Mouse (Mus musculus) hindbrain, embryonic 11.5 days (tissue): ENCODE data around the gene Ice2. TPM values are rescaled to one million over a fixed set of nuclear protein-coding genes. Genes with fewer than 3 reads are reported as not detected.

Experiments
- ATAC-seq: fragments of 200-750 bp; cut with Nextera tagmentation; 2 replicates; pipeline ENCODE4 v1.8.0; 2017; ENCODE audit warnings: mild to moderate bottlenecking, moderate TSS enrichment, moderate library complexity; ENCODE audit not compliant: low FRiP score
- DNase-seq: peaks from one replicate; pipeline ENCODE4 v3.0.0-alpha.2; 2015; ENCODE audit warnings: low spot score
- H3K27ac ChIP-seq: fragments of 300-500 bp; sonication (generic); 2 replicates; pipeline ENCODE4 v1.5.1; 2014; ENCODE audit warnings: mild to moderate bottlenecking, low read depth, low read length
- H3K27me3 ChIP-seq: fragments of 300-500 bp; sonication (generic); 2 replicates; pipeline ENCODE4 v1.6.1; 2014; ENCODE audit warnings: mild to moderate bottlenecking, low read length, moderate library complexity, mixed read lengths; ENCODE audit not compliant: control insufficient read depth, insufficient read depth
- H3K36me3 ChIP-seq: fragments of 300-500 bp; sonication (generic); 2 replicates; pipeline ENCODE4 v1.6.1; 2014; ENCODE audit warnings: mild to moderate bottlenecking, low read length, moderate library complexity, mixed read lengths; ENCODE audit not compliant: control insufficient read depth, insufficient read depth
- H3K4me1 ChIP-seq: fragments of 300-500 bp; sonication (generic); replicated peaks from 2 replicates; pipeline ENCODE4 v1.6.1; 2014; ENCODE audit warnings: low read length, mixed read lengths; ENCODE audit not compliant: control insufficient read depth, insufficient read depth
- H3K4me2 ChIP-seq: fragments of 300-500 bp; sonication (generic); replicated peaks from 2 replicates; pipeline ENCODE4 v1.6.1; 2014; ENCODE audit warnings: mild to moderate bottlenecking, low read depth, low read length
- H3K4me3 ChIP-seq: fragments of 300-500 bp; sonication (generic); 2 replicates; pipeline ENCODE4 v1.5.1; 2014; ENCODE audit warnings: low read depth, low read length
- H3K9ac ChIP-seq: fragments of 300-500 bp; sonication (generic); 2 replicates; pipeline ENCODE4 v1.6.1; 2014; ENCODE audit warnings: low read depth, low read length
- H3K9me3 ChIP-seq: fragments of 300-500 bp; sonication (generic); 2 replicates; pipeline ENCODE4 v1.6.1; 2016; ENCODE audit warnings: low read length; ENCODE audit not compliant: control insufficient read depth
- WGBS: fragments of 180-500 bp; shearing (Covaris S2); extraction: QIAGEN DNeasy Blood & Tissue Kit; methylation state at CpG from one replicate; pipeline ENCODE4 v1.1.7; 2014; 5-methylcytosine and 5-hydroxymethylcytosine counted together
- polyA plus RNA-seq: library from polyadenylated mRNA; unstranded; fragments of >200 nt; fragmentation: Nextera tagmentation; extraction: Ambion mirVana; gene quantifications from 2 replicates; pipeline ENCODE4 v1.2.1, GENCODE M21; 2014

Gene Ice2
- polyA plus RNA-seq, 1 experiment from 2014 or later = 24.1 TPM

DNA sequence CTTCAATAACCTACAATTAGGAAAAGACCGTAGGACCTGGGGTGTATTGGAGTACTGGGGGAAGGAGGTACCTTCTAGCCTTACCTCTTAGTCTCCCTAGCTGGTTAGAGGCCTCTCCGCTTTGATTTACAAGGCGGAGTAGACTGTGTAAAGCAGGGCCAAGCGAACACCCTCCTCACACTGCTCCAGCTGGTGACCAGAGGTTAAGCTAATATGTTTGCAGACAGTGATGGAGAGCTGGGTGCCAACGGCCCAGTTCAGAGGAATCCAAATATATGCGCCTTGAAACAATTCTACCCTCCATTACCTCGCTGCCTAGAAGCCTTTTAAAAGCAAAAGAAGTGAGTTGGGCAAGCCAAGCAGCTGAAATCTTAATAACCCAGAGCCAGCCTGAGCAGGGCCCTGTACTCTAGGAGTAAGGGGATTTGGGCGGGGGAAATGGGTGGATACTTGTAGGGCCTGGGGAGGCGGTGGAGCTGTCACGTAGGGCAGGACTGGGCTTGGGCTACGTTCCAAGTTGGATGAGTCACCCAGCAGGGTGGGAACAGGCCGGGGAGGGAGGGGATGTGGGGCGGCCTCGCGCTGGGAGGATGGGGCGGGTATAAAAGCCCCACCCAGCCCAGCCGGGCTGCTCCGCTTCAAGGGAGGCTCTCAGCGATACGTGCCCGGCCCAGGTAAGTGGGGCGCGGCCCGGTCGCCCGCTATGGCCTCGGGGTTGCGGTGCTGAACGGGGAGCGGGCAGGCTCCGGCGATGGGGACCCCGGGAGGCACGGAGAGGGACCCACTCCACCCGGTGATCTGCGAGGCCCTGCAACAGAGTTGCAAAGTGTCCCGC, 55.6 kb downstream of the Ice2 start, which contains the start of gene Anxa2:
TSS of gene Anxa2 (plus strand) at position 555 of the 835 bp plus-strand sequence.
- no peaks in the 10 kb centered on the region for H3K36me3 ChIP-seq
- H3K27ac ChIP-seq = peak within 1 kb of the TSS; percentile 67
- WGBS = 14% methylated on average over 31 of the region's 37 CpGs
- H3K4me3 ChIP-seq = peak within 1 kb of the TSS; percentile 48
- ATAC-seq (peak; percentile 60; the same call in 1 of the 2 replicates), DNase-seq (peak; percentile 64)
- H3K4me1 ChIP-seq = peaks cover 2% of the 10 kb centered on the region; the same call in 1 of the 2 replicates
- H3K27me3 ChIP-seq = peaks cover 18% of the 10 kb centered on the region
- H3K9ac ChIP-seq = peak within 1 kb of the TSS; percentile 63
- no peaks in the 10 kb centered on the region for H3K9me3 ChIP-seq
- peak within 1 kb of the TSS; percentile 90 for H3K4me2 ChIP-seq

DNA sequence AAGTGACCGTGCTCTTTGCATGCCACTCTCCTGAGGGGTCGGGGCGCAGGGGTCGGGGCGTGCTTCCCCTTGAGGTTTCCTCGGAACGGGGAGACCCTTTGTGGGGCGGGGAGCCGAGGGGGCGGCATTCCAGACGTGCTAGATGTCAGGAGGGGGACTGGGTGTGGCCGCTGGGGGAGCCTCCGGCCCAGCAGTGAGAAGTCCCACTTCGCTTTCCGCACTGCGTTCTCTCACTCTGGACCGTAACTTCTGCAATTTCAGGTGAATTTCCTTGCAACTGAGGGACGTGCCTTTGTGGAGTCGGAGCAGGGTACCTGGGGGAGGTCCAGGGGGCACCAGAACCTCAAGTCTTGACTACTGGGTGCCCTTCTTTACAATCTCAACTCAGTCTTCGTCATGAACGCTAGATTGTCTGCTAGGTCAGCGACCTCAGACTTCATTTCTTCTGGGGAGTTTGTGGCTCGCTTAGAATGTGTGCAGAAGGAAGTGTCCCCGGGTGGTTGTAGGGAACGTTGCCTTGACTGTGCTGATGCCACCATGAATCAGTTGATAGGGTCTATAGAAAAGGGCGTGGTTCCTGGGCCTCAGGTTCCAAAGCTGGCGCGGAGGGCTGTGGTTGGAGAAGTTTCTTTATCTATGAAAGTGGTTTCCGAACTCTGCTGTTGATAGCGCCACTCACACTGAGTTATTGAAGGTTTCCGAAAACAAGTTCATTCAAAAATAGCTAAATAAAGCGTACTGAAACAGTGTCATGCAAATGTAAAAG, 56.4 kb downstream of the Ice2 start:
- H3K27me3 ChIP-seq = peaks cover 18% of the 10 kb centered on the region
- WGBS = 8% methylated on average over 32 of the region's 32 CpGs
- H3K9me3 ChIP-seq = no peaks in the 10 kb centered on the region
- DNase-seq (peak; percentile 47), ATAC-seq (peak; percentile 35; the same call in 1 of the 2 replicates)
- peaks cover 2% of the 10 kb centered on the region; the same call in 1 of the 2 replicates for H3K4me1 ChIP-seq
- H3K27ac ChIP-seq = peak overlapping the region; percentile 67
- H3K4me2 ChIP-seq = peak overlapping the region; percentile 90
- H3K9ac ChIP-seq = peak overlapping the region; percentile 63
- no peaks in the 10 kb centered on the region for H3K36me3 ChIP-seq
- peak overlapping the region; percentile 48 for H3K4me3 ChIP-seq

DNA sequence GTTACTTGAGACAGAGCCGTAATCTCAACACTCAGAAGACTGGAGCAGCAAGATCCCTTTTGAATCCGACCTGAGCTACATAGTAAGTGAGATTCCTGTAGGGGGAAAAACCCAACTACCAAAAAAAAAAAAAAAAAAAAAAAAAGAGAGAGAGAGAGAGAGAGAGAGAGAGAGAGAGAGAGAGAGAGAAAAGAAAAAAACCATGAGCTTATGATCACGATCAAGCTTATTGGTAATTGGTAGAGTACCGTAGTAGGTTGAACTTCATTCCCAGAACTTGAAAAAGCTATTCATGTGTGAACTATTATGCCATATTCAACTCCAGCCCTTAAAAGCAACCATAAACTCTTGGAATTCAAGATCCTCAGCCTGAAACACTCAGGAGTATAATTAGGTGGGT, 57.0 kb downstream of the Ice2 start:
- H3K4me1 ChIP-seq = peaks cover 2% of the 10 kb centered on the region; the same call in 1 of the 2 replicates
- DNase-seq = no peak
- H3K27ac ChIP-seq = no peak overlapping the region
- H3K27me3 ChIP-seq = peaks cover 18% of the 10 kb centered on the region
- no peak overlapping the region for H3K4me3 ChIP-seq
- WGBS = 69% methylated on average over 4 of the region's 4 CpGs
- no peak for ATAC-seq
- H3K9ac ChIP-seq = no peak overlapping the region
- peak overlapping the region; percentile 90; the same call in 1 of the 2 replicates for H3K4me2 ChIP-seq
- no peaks in the 10 kb centered on the region for H3K36me3 ChIP-seq
- no peaks in the 10 kb centered on the region for H3K9me3 ChIP-seq

DNA sequence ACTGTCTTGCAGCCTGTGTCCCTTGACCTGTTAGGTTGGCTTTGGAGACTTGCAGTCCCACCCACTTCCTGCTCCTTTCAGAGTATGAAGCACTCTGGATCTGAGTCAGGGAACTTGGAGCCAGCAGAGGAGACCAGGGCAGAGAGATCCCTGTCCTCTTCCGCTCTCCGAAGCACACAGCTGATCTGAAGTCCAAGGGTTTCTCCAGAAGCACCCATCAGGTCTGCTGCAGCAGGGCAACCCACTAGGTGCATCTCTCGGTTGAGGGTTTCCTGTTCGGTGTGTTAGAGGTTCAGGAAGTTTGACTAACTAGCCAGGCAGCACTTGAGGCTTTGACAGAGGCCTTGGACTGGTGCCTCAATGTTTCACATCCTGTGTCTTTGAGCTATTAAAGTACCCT, 57.7 kb downstream of the Ice2 start:
- no peaks in the 10 kb centered on the region for H3K36me3 ChIP-seq
- 83% methylated on average over 4 of the region's 4 CpGs for WGBS
- H3K9me3 ChIP-seq = no peaks in the 10 kb centered on the region
- ATAC-seq (no peak), DNase-seq (no peak)
- no peak overlapping the region for H3K4me2 ChIP-seq
- H3K27me3 ChIP-seq = peaks cover 18% of the 10 kb centered on the region
- no peak overlapping the region for H3K27ac ChIP-seq
- H3K9ac ChIP-seq = no peak overlapping the region
- no peak overlapping the region for H3K4me3 ChIP-seq
- peaks cover 2% of the 10 kb centered on the region; the same call in 1 of the 2 replicates for H3K4me1 ChIP-seq

DNA sequence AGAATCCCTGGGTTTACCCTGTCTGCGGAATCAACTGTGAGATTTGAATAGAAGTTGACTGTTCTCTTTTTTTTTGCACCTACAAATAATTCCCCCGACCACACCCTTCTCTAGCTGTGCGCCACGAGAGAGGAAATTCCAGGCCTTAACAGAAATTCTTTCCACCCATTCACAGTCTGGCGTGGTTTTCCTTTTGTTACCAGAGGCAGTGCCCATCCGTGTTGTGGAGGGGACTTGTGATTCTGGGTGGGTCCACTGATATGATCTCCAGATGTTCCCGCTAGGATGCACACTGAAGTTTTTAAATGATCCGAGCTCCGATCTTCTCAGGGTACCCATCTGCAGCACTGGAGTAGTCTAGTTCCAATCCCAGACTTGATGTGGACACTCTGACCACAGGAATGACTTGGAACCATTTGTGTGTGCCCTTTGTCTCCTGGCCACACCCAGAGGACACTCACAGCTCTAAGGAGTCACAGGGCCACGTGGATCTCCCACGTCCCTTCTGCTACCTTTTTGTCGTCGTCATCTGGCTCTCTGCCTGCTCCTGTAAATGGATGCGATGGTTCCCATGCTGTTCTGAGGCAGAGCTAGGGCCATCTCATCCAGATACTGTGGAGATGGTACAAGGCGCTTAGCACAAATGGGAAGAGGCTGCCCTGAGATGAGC, 58.8 kb downstream of the Ice2 start:
- WGBS = 86% methylated on average over 15 of the region's 15 CpGs
- no peak overlapping the region for H3K4me3 ChIP-seq
- H3K4me2 ChIP-seq = no peak overlapping the region
- no peaks in the 10 kb centered on the region for H3K9me3 ChIP-seq
- no peak for ATAC-seq
- H3K27me3 ChIP-seq = peaks cover 18% of the 10 kb centered on the region
- H3K4me1 ChIP-seq = peaks cover 2% of the 10 kb centered on the region; the same call in 1 of the 2 replicates
- no peak for DNase-seq
- H3K27ac ChIP-seq = no peak overlapping the region
- no peaks in the 10 kb centered on the region for H3K36me3 ChIP-seq
- H3K9ac ChIP-seq = no peak overlapping the region

DNA sequence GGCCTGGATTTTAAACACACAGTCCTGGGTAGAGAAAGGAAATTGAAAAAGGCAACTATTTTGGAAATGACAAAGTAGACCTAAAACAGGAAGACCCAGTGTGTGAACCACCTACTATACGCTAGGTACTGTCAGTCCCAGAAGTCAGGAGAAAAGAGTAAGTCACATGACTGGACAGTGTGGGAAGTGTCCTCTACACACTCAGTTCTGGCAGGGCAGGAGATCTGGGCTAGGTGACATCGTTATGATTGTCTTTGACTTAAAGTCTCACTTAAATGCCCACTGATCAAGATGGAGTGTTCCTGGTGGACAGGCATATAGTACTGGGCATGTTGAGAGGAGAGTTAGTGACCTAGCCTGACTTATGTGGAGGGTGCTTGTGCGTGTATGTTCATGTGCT, 59.4 kb downstream of the Ice2 start:
- no peak overlapping the region for H3K27ac ChIP-seq
- no peaks in the 10 kb centered on the region for H3K9me3 ChIP-seq
- H3K27me3 ChIP-seq = peaks cover 18% of the 10 kb centered on the region
- no peak overlapping the region for H3K4me2 ChIP-seq
- peaks cover 2% of the 10 kb centered on the region; the same call in 1 of the 2 replicates for H3K4me1 ChIP-seq
- no peak for DNase-seq
- H3K9ac ChIP-seq = no peak overlapping the region
- 92% methylated on average over 3 of the region's 3 CpGs for WGBS
- H3K4me3 ChIP-seq = no peak overlapping the region
- ATAC-seq = no peak
- no peaks in the 10 kb centered on the region for H3K36me3 ChIP-seq

DNA sequence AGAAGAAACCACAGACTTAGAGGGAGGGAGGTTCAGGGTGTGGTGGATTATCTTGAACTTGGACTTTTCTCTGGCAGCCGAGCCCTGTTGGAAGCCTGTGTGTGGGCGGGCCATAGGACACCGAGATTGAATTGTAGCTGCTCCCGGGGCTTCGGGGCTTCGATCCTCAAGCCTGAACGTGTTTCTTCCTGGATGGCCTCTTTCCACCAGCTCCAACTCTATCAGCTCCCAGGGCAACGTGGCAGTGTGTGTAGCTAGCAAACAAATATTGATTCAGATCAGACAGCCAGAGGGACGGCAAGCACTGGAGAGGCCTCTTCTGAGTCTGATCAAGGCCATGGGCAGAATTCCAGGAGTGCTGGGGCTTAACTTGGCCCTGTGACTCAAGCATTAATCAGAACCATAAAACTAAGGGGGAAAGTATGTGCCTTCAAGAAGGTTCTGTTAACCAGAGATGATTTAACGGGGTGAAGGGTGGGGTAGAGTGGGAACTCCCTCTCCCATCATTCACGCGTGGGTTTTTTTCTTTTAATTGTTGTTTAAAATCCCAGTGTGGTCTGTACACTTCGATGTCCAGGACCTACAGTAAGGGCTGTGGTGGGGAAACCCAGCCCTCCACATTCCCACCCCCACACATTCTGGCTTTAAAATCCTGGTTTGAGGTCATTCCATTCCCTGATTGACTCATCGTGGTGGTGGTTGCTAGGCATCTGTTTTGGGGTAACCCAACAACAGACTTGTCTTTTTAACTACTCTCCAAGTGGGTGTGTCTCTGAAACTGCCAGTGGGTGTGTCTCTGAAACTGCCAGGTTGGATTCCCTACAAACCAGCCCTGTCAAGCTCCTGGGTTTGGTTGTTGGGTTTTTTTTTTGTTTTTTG, 60.3 kb downstream of the Ice2 start:
- Histone ChIP-seq H3K4me3 (no peak overlapping the region), H3K4me2 (no peak overlapping the region), H3K9me3 (no peaks in the 10 kb centered on the region), H3K27ac (no peak overlapping the region), H3K4me1 (peaks cover 2% of the 10 kb centered on the region; the same call in 1 of the 2 replicates), H3K36me3 (no peaks in the 10 kb centered on the region), H3K9ac (no peak overlapping the region), H3K27me3 (peaks cover 16% of the 10 kb centered on the region)
- WGBS = 77% methylated on average over 14 of the region's 14 CpGs
- DNase-seq (no peak), ATAC-seq (no peak)
